Mouse (Mus musculus) myocyte (in vitro differentiated cells): ENCODE measurements around the gene Olfr1419.

ENCODE experiments used
- E2F4 ChIP-seq: IDR thresholded peaks from one replicate; pipeline ENCODE4 v1.6.1; 2011; ENCODE audit warnings: mild to moderate bottlenecking, control low read depth, moderate library complexity; ENCODE audit not compliant: insufficient read depth
- MAX ChIP-seq: IDR thresholded peaks from one replicate; pipeline ENCODE4 v1.6.1; 2011; ENCODE audit warnings: low read depth, mild to moderate bottlenecking, control low read depth
- MYOD1 ChIP-seq, 3 experiments: IDR thresholded peaks; one replicate each; pipeline ENCODE4 v1.6.1; 2011; ENCODE audit warnings: control low read depth in 2 of 3, low read depth in 2 of 3, mild to moderate bottlenecking in 2 of 3, moderate library complexity in 1 of 3; ENCODE audit not compliant: insufficient read length in 2 of 3, control insufficient read depth in 1 of 3
- MYOG ChIP-seq, 3 experiments: IDR thresholded peaks; one replicate each; pipeline ENCODE4 v1.6.1; 2011; ENCODE audit warnings: control low read depth in 2 of 3, low read depth in 2 of 3, mild to moderate bottlenecking in 2 of 3; ENCODE audit not compliant: insufficient read length in 2 of 3, control insufficient read depth in 1 of 3, insufficient read depth in 1 of 3
- POLR2A ChIP-seq: IDR thresholded peaks from one replicate; pipeline ENCODE4 v1.6.1; 2011; ENCODE audit warnings: low read depth, mild to moderate bottlenecking, control low read depth, moderate library complexity; ENCODE audit not compliant: insufficient read length
- TCF12 ChIP-seq: IDR thresholded peaks from one replicate; pipeline ENCODE4 v1.6.1; 2011; ENCODE audit warnings: mild to moderate bottlenecking, control low read depth; ENCODE audit not compliant: poor library complexity, insufficient read depth, severe bottlenecking
- USF1 ChIP-seq: IDR thresholded peaks from one replicate; pipeline ENCODE4 v1.6.1; 2011; ENCODE audit warnings: low read depth, mild to moderate bottlenecking, control low read depth, moderate library complexity

- TF ChIP-seq POLR2A = no peak
- no peak for TF ChIP-seq TCF12
- no peak for TF ChIP-seq USF1
- TF ChIP-seq MAX = no peak
- TF ChIP-seq MYOG (IDR thresholded peaks at IDR 0.05; ENCODE audit: control insufficient read depth in 1 of 3, insufficient read depth in 1 of 3, insufficient read length in 2 of 3, low read depth in 2 of 3) = no peak
- no peak for TF ChIP-seq E2F4
- no peak for TF ChIP-seq MYOD1 (IDR thresholded peaks at IDR 0.05; ENCODE audit: control insufficient read depth in 1 of 3, insufficient read length in 2 of 3, low read depth in 2 of 3)
Observed at GRCm38 (mm10) chr19:11911021-11911420, 36.1 kb upstream of the Olfr1419 start.
